Mouse (Mus musculus): ENCODE measurements at regions not wholly inside any gene's neighbourhood (a gene's known extent, or its start where the extent isn't known, plus 50 kb on each side); places are given as distances from the start of the nearest gene placed in this dataset.

DNA sequence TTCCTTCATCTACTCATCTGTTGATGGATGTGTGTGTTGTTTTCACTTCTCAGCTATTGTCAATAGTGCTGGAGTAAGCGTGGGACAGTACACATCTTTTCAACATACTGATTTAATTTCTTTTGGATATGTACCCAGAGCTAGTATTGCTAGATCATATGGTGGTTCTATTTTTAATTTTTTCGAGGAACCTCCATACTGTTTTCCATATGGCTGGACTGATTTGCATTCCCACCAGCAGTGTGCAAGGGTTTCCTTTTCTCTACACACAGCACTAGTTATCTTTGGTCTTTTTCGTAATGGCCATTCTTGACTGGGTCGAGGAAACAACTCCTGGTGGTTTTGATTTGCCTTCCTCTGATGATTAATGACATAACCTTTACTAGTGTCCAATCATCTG, 943.0 kb downstream of the Gsdmc2 start:
- TF ChIP-seq CTCF (IDR thresholded peaks at IDR 0.05; ENCODE audit: borderline replicate concordance, control insufficient read depth, extremely low read depth, insufficient read depth, low read length, poor library complexity) (no peak), POLR2A (IDR thresholded peaks at IDR 0.05; ENCODE audit: control insufficient read depth, extremely low read depth, insufficient read depth, low read length, poor library complexity) (no peak)
